Mouse (Mus musculus) left cerebral cortex, adult 18-20 months (tissue): ENCODE data around the gene Ap1g1. TPM values are rescaled to one million over a fixed set of nuclear protein-coding genes. Genes with fewer than 3 reads are reported as not detected.

Source experiments
- DNase-seq, 2 experiments: peaks; one replicate each; pipeline ENCODE4 v3.0.0; 2021 to 2022; ENCODE audit warnings: low spot score in 2 of 2, mixed read lengths in 1 of 2
- total RNA-seq, 2 experiments: library from RNA; stranded (reverse); gene quantifications; 2 replicates each; pipeline ENCODE4 v1.2.3; 2021

The Ap1g1 gene
- total RNA-seq, 2 experiments from 2014 or later, result 82.6 to 88.8 TPM

- DNase-seq, result no peak
These were observed 1.3 kb downstream of the Ap1g1 start for GRCm38 (mm10) chr8:109779431-109780228.

GRCm38 (mm10) chr8:109780548-109780947, 2.2 kb downstream of the Ap1g1 start:
- no peak for DNase-seq

- DNase-seq, result no peak
These were observed 12.6 kb downstream of the Ap1g1 start for GRCm38 (mm10) chr8:109790938-109791337.

GRCm38 (mm10) chr8:109795166-109795565, 16.8 kb downstream of the Ap1g1 start:
- DNase-seq, result no peak

GRCm38 (mm10) chr8:109798721-109799120, 20.4 kb downstream of the Ap1g1 start:
- no peak for DNase-seq

- no peak for DNase-seq
These were observed 20.9 kb downstream of the Ap1g1 start for GRCm38 (mm10) chr8:109799245-109799644.

GRCm38 (mm10) chr8:109800325-109800724, 22.0 kb downstream of the Ap1g1 start:
- no peak for DNase-seq

GRCm38 (mm10) chr8:109803211-109803610, 24.9 kb downstream of the Ap1g1 start:
- DNase-seq, result no peak

- no peak for DNase-seq
These were observed 25.4 kb downstream of the Ap1g1 start for GRCm38 (mm10) chr8:109803801-109804200.

- DNase-seq, result no peak
These were observed 28.2 kb downstream of the Ap1g1 start for GRCm38 (mm10) chr8:109806522-109806921.

GRCm38 (mm10) chr8:109807401-109808119, 29.2 kb downstream of the Ap1g1 start:
- DNase-seq, result peak in 1 of 2 experiments; percentile 30

GRCm38 (mm10) chr8:109808120-109808447, 29.7 kb downstream of the Ap1g1 start:
- DNase-seq, result no peak

- DNase-seq, result no peak
These were observed 32.1 kb downstream of the Ap1g1 start for GRCm38 (mm10) chr8:109810434-109810833.

GRCm38 (mm10) chr8:109815268-109815667, 36.9 kb downstream of the Ap1g1 start:
- no peak for DNase-seq

GRCm38 (mm10) chr8:109817933-109818332, 39.6 kb downstream of the Ap1g1 start:
- DNase-seq, result no peak

GRCm38 (mm10) chr8:109823561-109823960, 45.2 kb downstream of the Ap1g1 start:
- DNase-seq, result no peak

GRCm38 (mm10) chr8:109839822-109840221, 61.5 kb downstream of the Ap1g1 start:
- no peak for DNase-seq

GRCm38 (mm10) chr8:109842468-109842867, 64.1 kb downstream of the Ap1g1 start:
- DNase-seq, result no peak

- DNase-seq, result no peak
These were observed 69.5 kb downstream of the Ap1g1 start for GRCm38 (mm10) chr8:109847866-109848265.

GRCm38 (mm10) chr8:109848981-109849380, 70.6 kb downstream of the Ap1g1 start:
- DNase-seq, result no peak

GRCm38 (mm10) chr8:109853423-109853822, 75.1 kb downstream of the Ap1g1 start:
- peak; percentile 61 to 72 for DNase-seq

GRCm38 (mm10) chr8:109854522-109854921, 76.2 kb downstream of the Ap1g1 start:
- DNase-seq, result no peak

GRCm38 (mm10) chr8:109855451-109855850, 77.1 kb downstream of the Ap1g1 start:
- no peak for DNase-seq
